Mouse (Mus musculus) ES-E14 (cell line): ENCODE measurements around the gene Fgf10. TPM values are rescaled to one million over a fixed set of nuclear protein-coding genes. Genes with fewer than 3 reads are reported as not detected.

Experiments
- DNase-seq: peaks from one replicate; pipeline ENCODE4 v3.0.0-alpha.2; 2013; ENCODE audit warnings: low read depth, low spot score
- H3K27ac ChIP-seq: 2 replicates; pipeline ENCODE4 v1.5.1; 2012; ENCODE audit warnings: low read depth, mild to moderate bottlenecking, low read length, moderate library complexity, mixed read lengths; ENCODE audit not compliant: poor library complexity, insufficient read depth, severe bottlenecking
- H3K36me3 ChIP-seq: 2 replicates; pipeline ENCODE4 v1.6.1; 2012; ENCODE audit warnings: mild to moderate bottlenecking, low read length, moderate library complexity, mixed read lengths; ENCODE audit not compliant: control insufficient read depth, poor library complexity, insufficient read depth, severe bottlenecking
- H3K4me1 ChIP-seq, 2 experiments: fragments of 150-350 bp in 1 of 2; sonication (generic) in 1 of 2; 2 replicates each; pipeline ENCODE4 v1.6.1; 2012; ENCODE audit warnings: low read length in 2 of 2, mild to moderate bottlenecking in 1 of 2, mixed read lengths in 1 of 2; ENCODE audit not compliant: control insufficient read depth in 2 of 2, insufficient read depth in 2 of 2, poor library complexity in 1 of 2
- H3K4me3 ChIP-seq, 2 experiments: fragments of 150-350 bp in 1 of 2; sonication (generic) in 1 of 2; 2 replicates each; pipeline ENCODE4 v1.5.1; 2012; ENCODE audit warnings: low read length in 2 of 2, low read depth in 1 of 2, mild to moderate bottlenecking in 1 of 2, mixed read lengths in 1 of 2; ENCODE audit not compliant: insufficient read depth in 1 of 2, poor library complexity in 1 of 2, severe bottlenecking in 1 of 2
- H3K9ac ChIP-seq: 2 replicates; pipeline ENCODE4 v1.6.1; 2012; ENCODE audit warnings: low read depth, mild to moderate bottlenecking, low read length, mixed read lengths; ENCODE audit not compliant: poor library complexity, insufficient read depth, severe bottlenecking
- H3K9me3 ChIP-seq: fragments of 150-350 bp; sonication (generic); 2 replicates; pipeline ENCODE4 v1.6.1; 2012; ENCODE audit warnings: low read depth, mild to moderate bottlenecking, low read length; ENCODE audit not compliant: control insufficient read depth, insufficient read depth
- CHD2 ChIP-seq: IDR thresholded peaks from 2 replicates; pipeline ENCODE4 v1.6.1; 2014; ENCODE audit warnings: mild to moderate bottlenecking, low read depth, low read length, inconsistent platforms
- HCFC1 ChIP-seq: IDR thresholded peaks from 2 replicates; pipeline ENCODE4 v1.6.1; 2012; ENCODE audit warnings: low read length, inconsistent platforms, borderline replicate concordance; ENCODE audit not compliant: insufficient read depth
- MAFK ChIP-seq: IDR thresholded peaks from 2 replicates; pipeline ENCODE4 v1.6.1; 2014; ENCODE audit warnings: mild to moderate bottlenecking, low read depth, low read length, inconsistent platforms; ENCODE audit not compliant: insufficient read depth
- ZC3H11A ChIP-seq: IDR thresholded peaks from 2 replicates; pipeline ENCODE4 v1.6.1; 2012; ENCODE audit warnings: low read depth, mild to moderate bottlenecking, inconsistent platforms, low read length, borderline replicate concordance
- ZNF384 ChIP-seq: IDR thresholded peaks from 2 replicates; pipeline ENCODE4 v1.6.1; 2012; ENCODE audit warnings: low read depth, low read length, inconsistent platforms
- in situ Hi-C, 2 experiments: fragments of 600-800 bp; cut with MboI; formaldehyde crosslinking; loops; one replicate each; pipeline ENCODE4 v1.15.1; 2025; ENCODE audit warnings: low sequenced_read_pairs in 2 of 2, inconsistent platforms in 1 of 2; ENCODE audit not compliant: unreplicated experiment in 2 of 2
- total RNA-seq: library from RNA; depleted of rRNA; stranded (reverse); fragments of 300-350 nt; gene quantifications from 2 replicates; pipeline ENCODE4 v1.2.3, GENCODE M21; 2012

The Fgf10 gene
- total RNA-seq, 1 experiment, result 1.7 TPM

DNA sequence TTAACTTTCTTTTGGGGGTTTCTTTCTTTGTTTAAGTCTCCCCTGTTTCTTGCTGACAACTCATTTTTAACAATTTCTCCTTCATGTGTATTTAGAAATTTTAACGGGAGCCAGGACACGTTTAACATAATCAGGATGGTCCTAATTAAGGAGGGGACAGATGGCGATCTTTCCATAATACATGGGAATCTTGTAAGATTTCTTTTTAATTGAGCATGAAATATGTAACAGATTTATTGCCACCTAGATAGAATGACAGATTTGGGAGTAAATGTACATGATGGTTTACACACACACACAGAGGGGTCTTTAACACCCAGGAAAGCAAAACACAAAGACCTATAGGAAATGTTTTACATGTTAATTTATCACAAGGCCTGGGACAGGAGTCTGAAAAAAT lies 137.1 kb downstream of the Fgf10 start:
- TF ChIP-seq ZC3H11A, result no peak
- no peak for TF ChIP-seq HCFC1
- TF ChIP-seq ZNF384, result no peak
- no peak for TF ChIP-seq CHD2
- TF ChIP-seq MAFK, result no peak
- no peak for DNase-seq
- H3K9me3 ChIP-seq, result no peaks in the 10 kb centered on the region
- H3K27ac ChIP-seq, result no peak overlapping the region
- no peaks in the 10 kb centered on the region for H3K4me1 ChIP-seq
- H3K4me3 ChIP-seq, result no peak overlapping the region
- in situ Hi-C loops, result no loop called here
- no peaks in the 10 kb centered on the region for H3K36me3 ChIP-seq
- no peak overlapping the region for H3K9ac ChIP-seq

DNA sequence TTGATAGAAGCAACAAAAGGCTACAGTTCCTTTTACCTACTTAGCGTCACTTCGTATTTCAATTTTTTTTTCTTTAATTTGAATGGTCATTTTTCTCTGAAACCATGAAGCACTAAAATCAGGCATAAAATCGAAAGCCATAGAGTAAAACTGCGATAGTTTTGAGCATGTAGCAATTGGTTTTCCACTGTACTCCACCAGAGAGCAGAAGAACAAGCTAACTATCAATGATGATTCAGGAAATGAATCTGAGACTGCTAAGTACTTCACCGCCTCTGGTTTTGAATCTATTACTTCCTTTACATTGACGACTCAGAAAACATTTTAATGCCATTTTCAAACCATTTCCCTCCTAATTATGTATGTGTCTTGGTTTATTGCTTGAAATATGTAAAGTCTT lies 150.2 kb downstream of the Fgf10 start:
- TF ChIP-seq CHD2 (no peak), ZNF384 (no peak), ZC3H11A (no peak), HCFC1 (no peak), MAFK (no peak)
- in situ Hi-C loops, result no loop called here
- no peak for DNase-seq

DNA sequence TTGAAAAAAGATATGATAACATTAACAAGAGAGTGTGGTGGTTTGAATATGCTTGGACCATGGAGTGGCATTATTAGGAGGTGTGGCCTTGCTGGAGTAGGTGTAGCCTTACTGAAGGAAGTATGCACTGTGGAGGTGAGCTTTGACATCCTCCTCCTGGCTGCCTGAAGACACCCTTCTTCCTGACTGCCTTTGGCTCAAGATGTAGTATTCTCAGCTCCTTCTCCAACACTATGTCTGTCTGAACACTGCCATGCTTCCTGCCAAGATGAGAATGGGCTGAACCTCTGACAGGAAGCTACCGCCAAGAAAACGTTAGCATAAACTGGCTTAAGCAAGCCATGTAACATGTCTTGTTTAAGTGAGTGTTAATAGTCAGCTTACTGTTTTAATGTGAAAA lies 153.5 kb downstream of the Fgf10 start:
- H3K27ac ChIP-seq, result no peak overlapping the region
- no peak overlapping the region for H3K4me3 ChIP-seq
- DNase-seq, result no peak
- no peaks in the 10 kb centered on the region for H3K9me3 ChIP-seq
- H3K36me3 ChIP-seq, result no peaks in the 10 kb centered on the region
- H3K9ac ChIP-seq, result no peak overlapping the region
- in situ Hi-C loops, result no loop called here
- H3K4me1 ChIP-seq, result no peaks in the 10 kb centered on the region
- TF ChIP-seq ZNF384 (no peak), ZC3H11A (no peak)

More for the DNA sequence above, 150.2 kb downstream of the Fgf10 start:
- H3K36me3 ChIP-seq, result no peaks in the 10 kb centered on the region
- no peak overlapping the region for H3K4me3 ChIP-seq
- H3K4me1 ChIP-seq, result no peaks in the 10 kb centered on the region
- no peaks in the 10 kb centered on the region for H3K9me3 ChIP-seq
- H3K27ac ChIP-seq, result no peak overlapping the region
- H3K9ac ChIP-seq, result no peak overlapping the region

DNA sequence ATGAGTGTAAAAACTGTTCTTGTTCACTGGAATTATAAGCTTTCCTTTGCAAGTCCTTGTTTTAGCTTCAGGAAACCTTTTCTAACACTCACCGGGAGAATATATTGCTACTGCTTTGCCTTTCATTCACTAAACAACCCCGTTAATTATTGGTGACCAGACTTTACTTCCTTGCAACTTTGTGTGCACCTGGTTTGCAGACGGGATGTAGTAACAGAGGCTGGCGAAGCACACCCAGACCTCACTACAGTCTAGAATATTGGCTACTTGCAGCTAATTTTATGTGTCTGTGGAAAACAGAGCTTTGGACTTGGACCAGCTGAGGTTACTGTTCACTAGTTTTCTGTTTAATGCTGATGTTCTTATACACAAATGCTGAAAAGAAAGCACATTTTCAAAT lies 155.5 kb downstream of the Fgf10 start:
- H3K4me1 ChIP-seq, result no peaks in the 10 kb centered on the region
- H3K36me3 ChIP-seq, result no peaks in the 10 kb centered on the region
- in situ Hi-C loops, result no loop called here
- TF ChIP-seq ZC3H11A, result no peak
- TF ChIP-seq CHD2, result no peak
- no peak for DNase-seq
- no peak overlapping the region for H3K27ac ChIP-seq
- no peak overlapping the region for H3K9ac ChIP-seq
- H3K4me3 ChIP-seq, result no peak overlapping the region
- no peaks in the 10 kb centered on the region for H3K9me3 ChIP-seq

DNA sequence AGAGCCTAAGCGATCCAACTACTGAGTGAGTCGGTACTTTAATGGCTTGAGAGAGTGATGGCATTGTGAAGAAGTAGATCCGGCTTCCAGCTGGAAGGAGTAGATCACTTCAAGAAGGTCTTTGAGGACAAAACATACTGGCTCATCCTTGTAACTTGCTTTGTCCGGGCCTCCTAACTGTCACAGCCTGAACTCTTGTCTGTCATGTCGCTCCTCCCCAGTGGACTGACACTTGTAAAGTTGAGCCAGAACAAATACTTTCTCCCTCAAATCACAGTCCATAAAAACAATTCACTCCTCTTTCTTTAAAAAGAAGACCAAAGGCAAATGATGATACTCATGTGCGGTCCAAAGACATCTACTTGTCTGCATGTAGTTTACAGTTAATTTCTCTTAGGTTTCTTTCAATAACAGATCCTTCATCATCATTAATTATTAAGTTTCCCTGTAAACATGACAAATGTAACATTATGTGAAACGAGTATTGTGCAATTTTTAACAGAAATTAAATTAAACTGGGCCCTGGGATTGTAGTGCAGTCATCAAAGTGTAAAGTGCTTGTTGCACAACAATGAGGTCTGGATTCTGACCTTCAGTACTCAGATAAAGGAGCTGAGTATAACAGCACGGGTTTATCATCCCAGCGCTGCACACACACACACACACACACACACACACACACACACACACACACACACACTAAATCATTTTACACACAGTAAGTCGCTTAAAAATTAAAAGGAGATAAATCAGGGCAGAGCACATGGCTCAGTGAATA lies 159.2 kb downstream of the Fgf10 start:
- no peaks in the 10 kb centered on the region for H3K9me3 ChIP-seq
- in situ Hi-C loops, result no loop called here
- no peaks in the 10 kb centered on the region for H3K4me1 ChIP-seq
- no peak overlapping the region for H3K9ac ChIP-seq
- H3K4me3 ChIP-seq, result no peak overlapping the region
- TF ChIP-seq ZNF384, result no peak
- TF ChIP-seq MAFK, result no peak
- no peak for TF ChIP-seq HCFC1
- TF ChIP-seq ZC3H11A, result no peak
- TF ChIP-seq CHD2, result no peak
- DNase-seq, result no peak
- H3K27ac ChIP-seq, result no peak overlapping the region
- H3K36me3 ChIP-seq, result no peaks in the 10 kb centered on the region
